Mouse (Mus musculus) layer of hippocampus, adult 2 months (tissue): ENCODE data around the gene Srpx. TPM values are rescaled to one million over a fixed set of nuclear protein-coding genes. Genes with fewer than 3 reads are reported as not detected.
A peak's percentile ranks its signal among the peaks of the same experiment; 100 is the strongest.

ENCODE experiments used
- DNase-seq, 2 experiments: peaks; one replicate each; pipeline ENCODE4 v3.0.0; 2022; ENCODE audit warnings: low spot score in 2 of 2
- H3K27ac ChIP-seq: fragments of 200-600 bp; 2 replicates; pipeline ENCODE4 v1.8.1; 2022
- H3K4me3 ChIP-seq: fragments of 200-600 bp; 2 replicates; pipeline ENCODE4 v1.8.1; 2022; ENCODE audit warnings: mild to moderate bottlenecking
- CTCF ChIP-seq: fragments of 200-600 bp; conservative IDR thresholded peaks from 2 replicates; pipeline ENCODE4 v1.8.1; 2022; ENCODE audit warnings: antibody characterized with exemption, mild to moderate bottlenecking, moderate library complexity
- long read RNA-seq, 2 experiments: library from polyadenylated mRNA; stranded (forward); transcript quantifications; one replicate each; pipeline ENCODE4 v2.0.0; 2021; ENCODE audit warnings: borderline mapping rate in 2 of 2
- total RNA-seq, 2 experiments: library from RNA; stranded (reverse); gene quantifications; 2 replicates each; pipeline ENCODE4 v1.2.3; 2021

The Srpx gene
- total RNA-seq, result under 1 TPM; 0.37 to 0.51 TPM
- long read RNA-seq, experiment 1, result 0 reads
- long read RNA-seq, experiment 2, result 0 reads

DNA sequence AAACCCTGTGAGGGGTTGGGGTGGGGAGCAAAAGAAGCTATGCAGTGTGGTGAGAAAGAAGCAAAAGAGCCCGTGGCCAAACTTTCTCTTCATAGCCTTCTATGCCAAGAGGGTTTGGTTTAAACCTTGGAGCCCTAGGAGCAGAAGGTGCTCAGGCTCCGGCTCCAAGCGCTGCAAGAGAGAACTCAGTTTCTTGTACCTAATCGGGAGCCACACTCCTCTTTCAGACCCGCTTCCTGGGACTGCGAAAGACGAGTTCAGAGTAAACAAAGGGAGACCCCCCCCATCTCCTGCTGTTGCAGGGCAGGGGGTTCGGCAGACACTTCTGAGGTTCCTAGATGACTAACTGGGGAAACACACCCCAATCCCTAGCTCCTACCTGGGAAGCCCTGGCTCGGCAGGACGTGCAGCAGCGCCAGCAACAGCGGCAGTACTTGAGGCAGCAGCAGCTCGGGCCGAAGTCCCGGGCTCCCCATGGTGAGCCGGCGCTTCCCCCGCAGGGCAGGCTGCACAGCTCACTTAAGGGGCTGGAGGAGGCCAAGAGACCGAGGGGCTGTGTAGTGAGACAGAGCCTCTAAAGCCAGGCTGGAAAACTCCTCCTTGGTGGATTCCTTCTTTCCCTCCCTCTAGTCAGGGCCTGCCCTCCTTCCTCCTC is at the start of gene Srpx:
Gene Srpx (minus strand): TSS at position 645 of the 655 bp plus-strand sequence.
- DNase-seq, result no peak
- peak within 1 kb of the TSS; percentile 20 for H3K4me3 ChIP-seq
- TF ChIP-seq CTCF, result no peak

DNA sequence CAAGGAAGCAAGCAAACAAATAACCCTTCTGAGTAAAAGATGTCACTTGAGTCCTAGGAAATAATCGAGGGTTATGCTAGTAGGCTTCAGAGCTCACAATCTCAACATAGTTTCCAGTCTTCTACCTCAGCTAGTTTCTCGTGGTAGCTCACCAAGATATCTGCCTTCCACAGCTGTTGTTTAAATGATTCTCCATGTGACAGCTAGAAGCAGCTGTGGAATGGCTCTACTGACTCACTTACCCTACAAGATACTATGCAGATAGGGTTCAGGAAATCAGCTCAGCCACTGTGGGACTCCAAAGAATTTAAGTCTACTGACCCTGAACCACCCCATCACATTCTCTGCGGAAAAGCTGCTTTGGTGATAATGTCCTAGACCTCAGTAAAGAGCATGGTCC is 34.9 kb upstream of the Srpx start:
- Histone ChIP-seq H3K4me3 (no peak overlapping the region), H3K27ac (no peak overlapping the region)
- TF ChIP-seq CTCF, result no peak
- no peak for DNase-seq

More for the DNA sequence above, at the start of gene Srpx:
- no peak within 1 kb of the TSS for H3K27ac ChIP-seq

DNA sequence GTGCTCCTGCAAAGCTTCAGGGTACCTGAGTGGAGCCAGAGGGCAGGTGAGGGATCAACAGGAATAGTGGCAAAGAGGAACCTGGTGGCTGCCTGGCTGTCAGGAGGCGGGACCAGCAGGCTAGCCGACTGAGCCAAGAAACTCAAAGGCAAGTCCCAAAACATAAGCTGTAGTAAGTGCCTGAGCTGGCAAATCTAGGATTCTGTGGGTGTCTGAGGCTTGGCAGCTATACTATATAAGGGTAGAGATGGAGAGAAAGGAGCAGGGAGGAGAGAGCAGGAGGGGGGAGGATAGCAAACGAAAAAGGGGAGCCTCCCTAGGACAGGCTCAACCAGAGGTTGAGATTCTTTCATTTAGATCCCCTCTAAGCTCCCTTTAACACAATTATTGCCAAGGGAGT is 1.7 kb downstream of the Srpx start:
- no peak for DNase-seq
- Histone ChIP-seq H3K4me3 (no peak overlapping the region), H3K27ac (no peak overlapping the region)
- TF ChIP-seq CTCF, result no peak

DNA sequence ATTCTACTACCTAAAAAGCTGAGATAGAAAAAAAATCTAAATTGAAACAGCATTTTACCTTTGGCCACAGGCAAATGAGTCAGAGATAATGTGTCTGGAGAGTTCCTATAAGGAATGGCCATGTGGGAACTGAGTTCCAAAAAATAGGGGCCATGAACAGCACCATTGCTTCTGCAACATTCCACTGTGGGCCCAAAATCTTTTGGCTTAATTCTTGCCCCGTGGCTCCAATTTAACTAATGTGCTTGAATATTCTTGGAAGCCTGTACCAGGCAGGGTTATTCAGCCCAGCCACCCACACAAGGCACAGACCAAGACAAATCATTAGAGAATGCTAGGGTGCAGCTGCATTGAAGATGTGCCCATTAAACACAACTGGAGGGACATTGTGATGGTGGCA is 6.8 kb downstream of the Srpx start:
- DNase-seq, result no peak
- H3K27ac ChIP-seq, result no peak overlapping the region
- no peak overlapping the region for H3K4me3 ChIP-seq
- TF ChIP-seq CTCF, result no peak

DNA sequence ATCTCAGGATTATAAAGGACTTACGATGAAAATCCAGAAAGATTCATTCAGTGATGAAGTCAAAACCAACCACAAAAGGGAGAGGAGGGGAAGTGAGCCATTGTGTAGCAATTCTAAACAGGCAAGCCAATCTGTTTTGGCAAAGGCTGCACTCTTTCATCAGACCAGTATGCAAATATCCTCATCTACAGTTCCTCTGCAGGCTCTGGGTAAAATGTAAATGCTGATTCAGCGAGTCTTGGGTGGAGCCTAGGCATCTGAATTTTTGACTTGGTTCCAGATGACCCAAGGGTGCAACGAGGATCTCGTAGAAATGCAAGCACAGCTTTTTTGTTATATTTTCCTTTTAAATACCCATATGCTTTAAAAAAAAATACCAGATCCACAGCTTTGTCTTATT is 9.0 kb downstream of the Srpx start:
- Histone ChIP-seq H3K27ac (no peak overlapping the region), H3K4me3 (no peak overlapping the region)
- DNase-seq, result no peak
- no peak for TF ChIP-seq CTCF

DNA sequence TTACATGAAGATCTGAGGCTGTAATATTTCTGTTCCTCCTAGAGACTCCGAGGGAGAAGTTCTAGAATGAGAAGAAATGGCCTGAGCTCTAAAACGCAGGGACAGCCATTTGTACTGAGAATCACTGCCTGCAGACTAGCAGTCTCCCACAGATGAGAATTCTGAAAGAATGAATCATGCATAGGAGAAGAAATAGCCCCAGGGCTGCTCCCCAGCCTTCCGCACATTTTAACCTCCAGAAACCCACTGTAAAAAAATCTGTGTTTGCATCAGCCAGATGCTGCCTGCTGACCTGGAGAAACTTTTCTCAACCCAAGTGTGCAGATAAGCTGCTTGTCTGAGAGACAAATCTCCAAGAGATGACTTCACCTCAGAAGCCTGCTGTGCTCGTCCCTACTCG is 12.0 kb downstream of the Srpx start:
- Histone ChIP-seq H3K27ac (no peak overlapping the region), H3K4me3 (no peak overlapping the region)
- TF ChIP-seq CTCF, result no peak
- DNase-seq, result no peak

DNA sequence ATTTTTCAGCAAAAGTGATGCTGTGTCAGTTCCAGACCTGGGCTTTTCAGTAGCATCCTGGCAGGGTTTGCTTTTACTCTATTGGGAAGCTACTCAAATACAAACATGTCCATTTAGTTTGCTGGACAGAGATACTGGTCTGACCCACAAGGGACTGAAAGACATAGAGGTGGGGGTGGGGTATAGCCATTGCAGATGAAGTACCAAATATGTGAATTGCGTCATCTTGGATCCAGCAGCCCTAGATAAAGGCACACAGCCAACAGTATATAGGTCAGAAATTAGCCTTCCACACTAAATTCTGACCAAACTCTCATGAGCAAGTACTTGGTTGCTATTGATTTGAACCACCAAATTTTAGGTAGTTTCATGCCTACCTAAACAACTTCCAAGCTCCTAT is 14.8 kb downstream of the Srpx start:
- H3K27ac ChIP-seq, result no peak overlapping the region
- no peak for TF ChIP-seq CTCF
- no peak overlapping the region for H3K4me3 ChIP-seq
- no peak for DNase-seq

DNA sequence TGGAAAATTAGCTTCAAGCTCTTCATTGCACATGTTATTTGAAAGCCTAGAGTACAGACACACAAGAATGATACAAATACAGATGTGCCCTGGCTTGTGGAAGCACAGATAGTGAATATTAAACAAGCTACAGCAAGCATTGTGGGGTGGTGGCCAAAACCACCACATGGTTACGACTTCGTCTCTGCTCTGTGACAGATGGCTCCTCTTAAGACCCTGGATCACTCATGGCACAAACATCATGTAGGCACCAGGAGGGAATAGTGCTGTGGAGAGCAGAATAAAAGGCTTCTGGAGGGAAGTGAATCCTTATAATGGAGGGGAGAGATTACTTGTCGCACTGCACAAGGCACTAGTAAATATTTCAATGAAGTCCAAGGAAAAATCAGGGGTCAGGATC is 21.7 kb downstream of the Srpx start:
- no peak for TF ChIP-seq CTCF
- DNase-seq, result no peak
- no peak overlapping the region for H3K4me3 ChIP-seq
- H3K27ac ChIP-seq, result no peak overlapping the region

DNA sequence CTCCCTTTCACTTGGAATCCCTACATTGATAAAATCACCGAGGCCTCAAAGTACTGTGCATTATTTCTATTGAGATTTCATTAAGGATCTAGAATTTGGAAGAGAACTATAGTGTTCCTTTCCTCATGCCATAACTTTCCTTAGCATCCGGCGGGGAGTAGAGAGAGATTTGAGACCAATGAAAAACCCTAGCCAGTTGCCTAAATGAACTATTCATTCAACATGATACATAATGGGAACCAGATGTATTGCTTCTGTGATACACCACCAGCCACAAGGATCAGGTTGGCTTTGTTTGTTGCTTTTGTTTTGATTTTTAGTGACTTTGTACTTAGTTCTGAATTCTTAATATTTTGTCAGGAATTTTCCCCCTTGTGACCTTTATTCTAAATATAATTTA is 37.1 kb downstream of the Srpx start:
- no peak overlapping the region for H3K4me3 ChIP-seq
- DNase-seq, result no peak
- no peak overlapping the region for H3K27ac ChIP-seq
- no peak for TF ChIP-seq CTCF

DNA sequence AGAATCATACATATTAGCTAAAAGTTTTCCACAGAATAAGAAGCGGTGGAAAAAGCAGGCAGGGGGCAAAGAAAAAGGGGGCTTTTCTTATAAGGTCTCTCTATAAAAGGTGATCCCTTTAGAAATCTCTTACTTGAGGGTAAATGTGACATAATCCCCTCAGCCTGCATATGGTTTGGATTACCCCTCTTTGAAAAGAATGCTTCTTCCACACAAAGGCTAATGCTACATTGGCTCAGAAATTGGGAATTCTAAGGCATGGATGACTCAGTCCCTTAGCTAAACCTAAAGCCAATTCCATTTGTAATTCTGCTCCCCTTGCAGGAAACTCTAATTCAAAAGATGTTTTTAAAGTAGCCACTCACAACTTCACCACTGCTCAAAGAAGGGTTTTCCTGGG is 37.5 kb downstream of the Srpx start:
- no peak for TF ChIP-seq CTCF
- DNase-seq, result no peak
- no peak overlapping the region for H3K27ac ChIP-seq
- no peak overlapping the region for H3K4me3 ChIP-seq

DNA sequence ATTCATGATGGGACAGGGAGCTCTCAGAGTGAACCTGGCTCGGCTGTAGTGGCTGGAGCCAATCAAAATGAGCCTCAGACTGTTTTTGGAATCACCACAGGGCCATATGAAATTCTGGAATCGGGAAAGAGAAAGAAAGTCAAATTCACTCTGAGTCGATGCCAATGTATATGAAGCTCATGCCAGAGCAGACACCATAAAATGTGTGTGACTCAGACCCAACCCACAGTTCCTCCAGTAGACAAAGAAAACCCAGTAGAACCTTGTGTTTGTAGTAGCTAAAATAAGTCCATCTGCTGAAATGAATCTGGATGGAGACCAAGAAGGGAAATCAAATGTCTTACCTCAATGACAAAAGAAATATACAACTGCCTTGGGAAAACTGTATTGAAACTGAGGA is 43.5 kb downstream of the Srpx start:
- no peak overlapping the region for H3K4me3 ChIP-seq
- no peak for TF ChIP-seq CTCF
- no peak overlapping the region for H3K27ac ChIP-seq
- no peak for DNase-seq

DNA sequence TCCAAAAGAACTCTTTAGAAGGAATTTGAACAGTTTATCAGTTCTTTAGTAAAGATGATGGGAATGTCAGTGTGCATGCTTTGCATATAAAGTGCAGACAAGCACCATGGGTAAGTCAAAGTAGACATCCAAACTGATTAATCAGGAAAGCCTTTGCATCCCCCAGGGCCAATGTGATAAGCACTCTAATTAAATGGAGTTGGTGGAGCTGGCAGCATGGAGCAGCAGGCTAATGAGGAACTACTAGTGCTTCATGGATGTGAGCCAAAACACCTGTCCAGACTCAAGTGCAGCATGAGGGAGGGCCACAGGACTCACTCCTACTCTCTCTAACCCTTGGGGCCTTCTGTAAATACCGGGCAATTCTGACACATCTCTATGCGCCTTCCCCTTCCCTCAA is 46.0 kb downstream of the Srpx start:
- Histone ChIP-seq H3K4me3 (no peak overlapping the region), H3K27ac (no peak overlapping the region)
- no peak for DNase-seq
- no peak for TF ChIP-seq CTCF

DNA sequence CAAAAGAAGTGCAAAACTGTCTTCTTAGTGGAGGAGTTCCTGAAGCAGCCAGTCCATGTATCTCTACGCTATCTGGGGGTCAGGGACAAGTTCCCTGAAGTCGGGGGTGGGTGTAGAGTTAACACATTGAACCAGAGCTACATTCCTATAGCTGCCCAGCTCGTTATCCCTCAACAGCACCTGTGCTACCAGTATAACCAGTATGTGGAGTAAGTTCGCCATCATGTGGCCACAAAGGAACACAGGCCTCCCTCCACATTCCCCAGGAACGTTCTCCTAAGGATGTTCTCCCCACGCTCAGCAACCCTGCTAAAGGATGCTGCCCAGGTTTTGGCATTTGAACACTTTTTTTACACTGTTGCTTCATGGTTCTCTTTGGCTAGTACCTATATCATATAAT is 46.8 kb downstream of the Srpx start:
- Histone ChIP-seq H3K27ac (no peak overlapping the region), H3K4me3 (no peak overlapping the region)
- DNase-seq, result peak; percentile 26 to 36
- peak; percentile 80 for TF ChIP-seq CTCF

DNA sequence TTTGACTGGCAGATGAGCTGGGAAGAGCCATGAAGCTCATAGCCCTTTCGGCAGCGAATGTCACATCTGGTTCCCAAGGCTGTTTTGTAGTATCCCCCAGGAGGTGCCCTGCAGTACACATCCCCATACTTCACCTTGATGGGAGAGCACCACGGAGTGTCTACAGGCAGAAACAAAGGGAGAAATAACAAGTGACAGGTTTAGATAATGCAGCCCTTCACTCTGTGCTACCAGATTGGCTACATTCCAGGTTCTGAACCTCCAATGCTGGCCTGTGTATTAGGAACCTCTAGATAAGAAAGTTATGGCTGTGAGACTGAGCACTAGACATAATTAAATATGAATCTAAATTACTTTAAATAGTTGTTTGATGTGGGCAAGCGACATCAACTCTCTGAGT is 48.1 kb downstream of the Srpx start:
- no peak for DNase-seq
- H3K4me3 ChIP-seq, result no peak overlapping the region
- H3K27ac ChIP-seq, result no peak overlapping the region
- no peak for TF ChIP-seq CTCF
